Mouse (Mus musculus) B cell, adult 2 months (primary cell): Measurements from ENCODE around the gene Mob1a.
A peak's percentile ranks its signal among the peaks of the same experiment; 100 is the strongest.

Source experiments
- DNase-seq, 2 experiments: peaks; one replicate each; pipeline ENCODE4 v3.0.0; 2022

The Mob1a gene

DNA sequence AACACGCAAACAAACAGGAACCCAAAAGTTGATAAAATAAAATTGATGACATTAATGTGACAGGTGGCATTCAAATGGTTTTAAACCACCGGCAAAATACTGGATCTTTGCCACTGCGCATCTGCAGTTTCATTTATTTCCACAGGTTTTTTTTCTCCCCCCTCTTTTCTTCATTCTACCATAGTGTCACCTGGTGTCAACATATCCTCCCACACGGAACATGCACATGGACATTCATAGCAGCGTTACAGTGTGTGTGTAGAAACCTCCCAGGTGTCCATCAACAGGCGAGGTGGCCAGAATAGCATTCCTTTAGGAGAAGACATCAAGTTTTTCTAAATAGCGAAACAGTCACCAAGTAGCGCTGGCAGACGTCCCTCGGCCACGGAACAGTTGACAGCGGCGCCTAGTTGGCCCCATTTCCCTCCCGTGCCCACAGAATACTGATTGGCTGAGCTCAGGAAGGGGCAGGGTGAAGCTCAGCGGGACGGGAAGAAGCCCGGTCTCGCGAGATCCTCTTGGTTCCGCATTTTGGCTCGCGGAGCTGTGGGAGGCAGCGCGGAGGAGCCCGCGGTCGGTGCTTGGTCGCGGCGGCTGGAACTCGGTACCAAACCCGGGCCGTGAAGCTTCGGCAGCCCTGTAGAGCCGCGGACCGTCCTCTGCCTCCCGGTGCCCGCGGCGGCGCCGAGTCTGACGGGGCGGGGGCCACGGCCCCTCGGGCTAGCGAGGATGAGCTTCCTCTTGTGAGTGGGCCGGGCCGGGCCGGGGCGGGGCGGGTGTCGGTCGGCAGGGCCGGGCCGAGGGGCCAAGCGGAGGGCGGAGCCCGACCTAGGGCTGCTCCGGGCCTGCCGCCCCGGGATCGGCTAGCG lies at the start of gene Mob1a, which contains the start of gene Mthfd2:
TSS of gene Mob1a (plus strand) at position 492 of the 869 bp plus-strand sequence.
TSS of gene Mthfd2 (minus strand) at position 384 of the 869 bp plus-strand sequence.
- DNase-seq, result peak; percentile 94 to 95

GRCm38 (mm10) chr6:83277151-83277550 lies 48.7 kb upstream of the Mob1a start:
- DNase-seq, result no peak

- DNase-seq, result peak; percentile 46 to 52
Measured at GRCm38 (mm10) chr6:83278881-83279280, 46.9 kb upstream of the Mob1a start.

DNA sequence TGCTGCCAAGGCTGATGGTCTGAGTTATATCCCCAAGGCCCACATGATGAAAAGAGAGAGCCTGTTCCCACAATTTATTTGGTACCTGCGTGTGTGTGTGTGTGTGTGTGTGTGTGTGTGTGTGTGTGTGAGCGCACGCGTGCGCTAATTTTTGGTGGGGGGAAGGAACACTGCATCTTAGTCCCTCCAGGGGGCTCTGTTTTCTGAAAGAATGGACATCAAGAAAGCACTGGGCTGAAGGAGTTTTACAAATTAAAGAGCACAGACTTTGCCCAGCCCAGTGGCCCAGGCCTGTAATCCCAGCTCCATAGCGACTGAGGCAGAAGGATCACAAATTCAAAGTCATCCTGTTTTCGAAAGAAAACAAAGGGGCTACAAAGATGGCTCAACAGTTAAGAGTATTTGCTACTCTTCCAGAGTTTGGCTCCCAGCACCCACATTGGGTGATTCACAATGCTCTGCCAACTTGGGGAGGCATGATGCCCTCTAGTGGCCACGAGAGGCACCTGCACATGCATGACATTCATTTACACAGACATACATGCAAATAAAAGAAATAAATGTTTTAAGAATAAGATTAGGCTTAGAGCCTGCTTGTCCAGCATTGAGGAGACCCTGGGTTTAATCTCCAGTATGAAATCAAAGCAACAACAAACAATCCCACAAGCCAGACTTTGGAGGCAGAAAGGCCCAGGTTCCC lies 45.4 kb upstream of the Mob1a start:
- DNase-seq, result peak; percentile 41 to 46

GRCm38 (mm10) chr6:83300447-83301229 lies 25.2 kb upstream of the Mob1a start:
- no peak for DNase-seq

DNA sequence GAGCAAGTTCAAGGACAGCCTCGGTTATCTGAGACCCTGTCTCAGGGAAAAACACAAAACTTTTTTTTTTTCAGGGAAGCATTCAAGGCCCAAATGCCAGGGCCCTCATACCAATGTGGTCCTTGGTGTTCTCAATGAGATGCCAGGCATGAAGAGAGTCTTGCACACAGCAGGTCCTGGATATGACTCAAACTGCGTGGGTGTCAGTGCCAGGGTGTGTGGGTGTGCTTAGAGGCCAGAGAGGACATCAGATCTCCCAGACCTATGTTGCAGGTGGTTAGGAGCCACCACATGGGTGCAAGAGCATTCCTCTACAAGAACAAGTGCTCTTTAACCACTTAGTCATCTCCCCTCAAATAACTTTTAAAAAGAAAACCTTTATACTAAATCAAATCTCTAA lies 24.5 kb upstream of the Mob1a start:
- no peak for DNase-seq

DNA sequence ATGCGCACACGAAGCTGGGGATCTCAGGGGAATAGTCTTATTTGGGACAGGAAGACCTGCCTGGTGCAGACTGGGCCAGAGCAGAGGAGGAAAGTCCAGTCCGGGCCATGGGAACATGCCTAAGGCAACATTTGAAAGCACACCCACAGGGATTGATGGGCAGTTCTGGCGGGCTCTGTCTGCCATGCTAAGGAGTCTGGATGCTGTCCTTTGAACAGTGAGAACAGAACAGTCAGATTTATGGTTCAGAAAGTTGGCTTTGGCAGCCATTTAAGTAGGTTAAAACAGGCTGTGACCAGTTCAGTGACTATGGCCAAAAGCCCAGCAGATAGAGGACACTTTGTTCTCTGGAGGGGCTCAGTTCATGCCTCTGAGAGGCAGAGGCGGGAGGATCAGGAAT lies 23.6 kb upstream of the Mob1a start:
- no peak for DNase-seq

- DNase-seq, result peak; percentile 47
Measured at GRCm38 (mm10) chr6:83309017-83309416, 16.8 kb upstream of the Mob1a start.

DNA sequence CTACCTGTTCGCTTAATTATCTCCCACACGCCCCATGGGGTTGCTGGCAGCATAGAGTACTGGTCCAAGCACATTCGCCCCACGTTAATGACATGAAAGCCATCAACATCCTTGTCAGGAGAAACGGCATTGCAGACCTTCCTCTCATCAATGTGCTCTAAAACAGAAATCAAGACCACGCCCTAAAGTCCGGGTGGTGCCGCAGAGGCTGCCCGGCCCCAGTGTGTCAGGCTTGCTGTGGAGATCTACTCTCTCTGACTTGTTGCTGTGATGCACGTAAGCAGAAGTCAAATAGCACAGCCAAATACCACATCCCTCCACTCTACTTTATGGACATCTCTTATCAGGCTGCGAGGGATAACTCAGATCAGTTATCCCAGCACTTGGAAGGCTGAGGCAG lies 14.6 kb upstream of the Mob1a start:
- no peak for DNase-seq

- no peak for DNase-seq
Measured at GRCm38 (mm10) chr6:83312021-83312420, 13.8 kb upstream of the Mob1a start.

DNA sequence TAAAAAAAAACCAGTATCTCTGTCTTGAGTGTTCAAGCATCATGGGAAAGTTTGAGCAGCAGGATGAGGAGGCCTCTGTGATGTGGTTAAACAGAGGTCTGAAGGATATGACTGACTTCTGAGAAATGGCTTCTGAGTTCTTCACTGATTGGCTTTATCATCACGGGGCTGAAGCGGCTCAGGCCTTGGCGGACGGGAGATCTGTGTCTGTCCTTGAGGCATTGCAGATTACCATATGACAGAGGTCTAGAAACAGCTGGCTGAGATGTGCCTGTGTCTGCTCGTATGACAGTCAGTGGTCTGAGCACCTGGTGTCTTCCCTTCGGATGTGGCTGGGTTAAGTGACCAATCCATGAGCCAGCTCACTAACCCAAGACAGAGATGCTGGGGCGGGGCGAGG lies 13.3 kb upstream of the Mob1a start:
- DNase-seq, result no peak

GRCm38 (mm10) chr6:83315293-83315692 lies 10.5 kb upstream of the Mob1a start:
- no peak for DNase-seq

DNA sequence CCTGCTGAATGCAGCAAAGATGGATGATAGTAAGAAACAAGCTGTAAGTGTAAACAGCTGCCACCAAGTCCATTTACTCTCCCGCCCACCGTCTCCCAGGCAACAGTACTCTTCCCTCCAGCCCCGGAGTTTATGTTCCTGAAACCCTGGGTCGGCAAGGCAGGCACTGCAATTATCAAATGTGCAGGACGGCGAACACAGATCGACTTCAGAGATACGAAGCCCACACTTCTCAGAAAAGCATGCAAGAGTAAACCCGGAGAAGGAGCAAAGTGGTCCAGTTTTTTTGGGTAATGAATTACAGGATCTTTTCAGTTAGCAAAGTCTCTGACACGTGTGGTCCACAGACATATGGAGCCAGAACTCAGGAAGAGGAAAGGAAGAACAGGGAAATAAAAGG lies 9.8 kb upstream of the Mob1a start:
- no peak for DNase-seq

- DNase-seq, result peak; percentile 88
Measured at GRCm38 (mm10) chr6:83317108-83317741, 8.6 kb upstream of the Mob1a start.

DNA sequence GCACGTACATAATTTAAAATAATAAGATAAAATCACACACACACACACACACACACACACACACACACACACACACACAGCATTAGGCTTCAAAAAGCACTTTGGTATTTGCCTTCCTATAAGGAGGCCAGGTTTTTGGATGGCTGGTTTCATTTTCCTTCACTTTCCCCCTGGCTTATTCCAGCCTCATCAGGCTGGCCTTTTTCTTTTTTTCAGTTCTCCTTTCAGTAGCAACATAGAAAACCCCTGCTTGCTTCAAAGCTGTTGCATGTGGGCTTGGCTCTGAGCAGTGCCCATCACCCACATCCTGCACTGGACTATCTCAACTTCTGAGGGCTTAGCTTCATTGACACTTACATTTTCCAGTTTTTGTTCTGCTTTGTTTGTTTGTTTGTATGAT lies 3.9 kb upstream of the Mob1a start:
- peak; percentile 44 to 57 for DNase-seq

DNA sequence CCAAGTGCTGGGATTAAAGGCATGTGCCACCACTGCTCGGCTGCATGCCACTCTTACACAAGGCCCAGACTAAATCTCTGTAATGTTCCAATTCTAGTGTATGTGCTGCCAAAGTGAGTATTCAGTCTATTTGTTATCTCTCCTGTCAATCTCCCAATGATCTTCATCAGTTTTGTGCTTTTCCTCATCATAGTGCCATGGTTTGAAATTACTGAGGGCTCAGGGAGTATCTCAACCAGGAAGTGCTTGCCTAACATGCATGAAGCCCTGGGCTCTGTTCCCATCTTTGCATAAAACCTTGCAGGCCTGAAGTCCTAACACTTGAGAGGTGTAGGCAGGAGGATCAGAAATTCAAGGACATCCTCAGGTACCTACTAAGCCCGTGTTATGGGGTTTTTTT lies 3.0 kb upstream of the Mob1a start:
- DNase-seq, result no peak

GRCm38 (mm10) chr6:83323652-83324419 lies 2.0 kb upstream of the Mob1a start:
- peak; percentile 11 to 21 for DNase-seq

GRCm38 (mm10) chr6:83326394-83326736 lies 549 bp downstream of the Mob1a start:
- DNase-seq, result peak in 1 of 2 experiments; percentile 16

DNA sequence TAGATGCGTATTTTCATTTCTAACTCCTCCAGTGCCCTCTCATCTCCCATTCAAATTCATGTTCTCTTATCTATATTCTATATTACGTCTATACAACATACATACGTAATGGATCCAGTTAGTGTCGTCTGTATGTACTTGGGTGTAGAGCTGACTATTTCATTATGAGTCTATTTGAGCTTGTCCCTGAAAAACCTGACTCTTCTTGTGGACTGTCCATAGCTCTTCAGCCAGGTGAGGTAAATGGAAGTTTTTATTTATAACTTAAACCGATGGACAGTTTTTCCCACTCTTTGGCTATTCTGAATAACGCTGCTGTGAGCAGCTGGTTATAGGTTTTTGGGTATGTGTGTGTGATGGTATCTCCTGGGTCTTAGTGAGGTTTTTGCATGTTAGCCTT lies 945 bp downstream of the Mob1a start:
- no peak for DNase-seq

- peak; percentile 50 to 56 for DNase-seq
Measured at GRCm38 (mm10) chr6:83327591-83328190, 1.9 kb downstream of the Mob1a start.

- DNase-seq, result no peak
Measured at GRCm38 (mm10) chr6:83341387-83341786, 15.6 kb downstream of the Mob1a start.

DNA sequence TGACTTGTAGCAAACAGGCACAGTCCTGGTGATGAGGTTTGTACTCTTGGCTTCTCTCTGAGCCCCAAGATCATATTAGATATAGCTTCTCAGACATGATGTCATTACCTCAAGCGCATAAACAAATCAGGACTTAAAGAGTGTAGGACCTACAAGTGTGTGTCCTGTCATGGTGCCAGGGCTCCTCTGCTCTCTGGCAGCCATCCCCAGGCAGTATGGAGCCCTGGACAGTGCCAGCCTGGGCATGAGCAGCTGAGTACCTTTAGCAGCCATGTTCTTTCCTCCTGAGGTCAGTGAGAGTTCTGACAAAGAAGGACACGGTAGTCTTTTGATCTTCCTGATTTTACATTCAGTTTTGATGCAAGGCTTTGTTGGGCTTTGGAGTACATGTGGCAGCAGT lies 17.1 kb downstream of the Mob1a start:
- no peak for DNase-seq
